Comparison of ENCODE assay signal across 17 mouse cellular contexts in the genomic region with DNA sequence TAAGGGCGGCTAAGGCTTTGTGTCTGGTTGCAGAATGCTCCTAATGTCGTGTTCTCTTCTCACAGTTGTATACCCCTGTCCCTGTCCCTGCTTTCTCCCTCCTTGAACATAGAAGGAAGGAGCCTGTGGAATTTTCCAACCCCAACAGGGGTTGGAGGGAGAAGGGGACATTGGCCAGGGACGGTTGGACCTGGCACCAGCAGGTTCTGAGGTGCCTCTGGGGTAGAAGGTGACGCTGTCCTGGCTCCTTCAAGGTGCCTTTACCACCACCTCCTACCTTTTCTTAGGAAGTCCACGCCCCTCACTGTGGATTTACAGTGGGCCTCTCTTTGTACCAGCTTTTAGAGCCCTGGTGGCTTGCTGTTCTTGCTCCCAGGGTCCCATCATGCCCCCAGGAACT. TPM values are rescaled to one million over a fixed set of nuclear protein-coding genes. Genes with fewer than 3 reads are reported as not detected.
DNase-seq lines count a peak whose midpoint lies in the region; ATAC-seq and TF ChIP-seq lines count a peak whose summit lies in the region.
"Had no signal": no experiment of that assay in that cellular context is flagged by ENCODE, and none has a peak within 500 bp of the region (broad histone marks: within the 10 kb centered on the region; RNA-seq: fewer than 3 reads in every experiment).

No protein-coding gene starts in this region.

- H3K27ac ChIP-seq in gastrocnemius, adult 2 months, result peak overlapping the region; percentile 83
- H3K27ac ChIP-seq in embryonic facial prominence, embryonic 13.5 days, result no peak overlapping the region; the same call in 1 of the 2 replicates
- H3K27ac ChIP-seq in limb, embryonic 12.5 days, result no peak overlapping the region
- H3K27ac ChIP-seq: left cerebral cortex, adult 2 months; liver, embryonic 13.5 days; neural tube, embryonic 15.5 days had no signal

- ATAC-seq in embryonic facial prominence, embryonic 13.5 days (ENCODE audit: insufficient number of reproducible peaks, insufficient read depth, low FRiP score, low TSS enrichment, low read depth), result no peak
- no peak for ATAC-seq in limb, embryonic 12.5 days (ENCODE audit: insufficient number of reproducible peaks, insufficient read depth, low FRiP score, low TSS enrichment, low read depth)

- TF ChIP-seq CTCF in gastrocnemius, adult 2 months (IDR thresholded peaks at IDR 0.05), result no peak

- 0 out of 2 replicates have a peak overlapping the region, but pooled peaks have one; percentile 52 for H3K9ac ChIP-seq in embryonic facial prominence, embryonic 13.5 days
- peak overlapping the region; percentile 23; the same call in 1 of the 2 replicates for H3K9ac ChIP-seq in limb, embryonic 12.5 days (replicated peaks)
- H3K9ac ChIP-seq: liver, embryonic 13.5 days; neural tube, embryonic 15.5 days had no signal

- H3K4me2 ChIP-seq in embryonic facial prominence, embryonic 13.5 days, result 0 out of 2 replicates have a peak overlapping the region, but pooled peaks have one; percentile 100
- peak overlapping the region; percentile 100; the same call in 1 of the 2 replicates for H3K4me2 ChIP-seq in limb, embryonic 12.5 days
- H3K4me2 ChIP-seq: liver, embryonic 13.5 days had no signal

- intact Hi-C loops in gastrocnemius, adult 2 months (cut with DNase I), result no loop called here
- intact Hi-C loops in gastrocnemius, postnatal 36 days (cut with DNase I), result no loop called here

- peaks cover 10% of the 10 kb centered on the region for H3K36me3 ChIP-seq in embryonic facial prominence, embryonic 13.5 days
- H3K36me3 ChIP-seq in limb, embryonic 12.5 days, result peaks cover 17% of the 10 kb centered on the region
- H3K36me3 ChIP-seq: G1E; neural tube, embryonic 15.5 days had no signal

- H3K4me3 ChIP-seq in gastrocnemius, adult 2 months, result no peak overlapping the region; the same call in 1 of the 2 replicates
- H3K4me3 ChIP-seq in embryonic facial prominence, embryonic 13.5 days, result no peak overlapping the region
- no peak overlapping the region for H3K4me3 ChIP-seq in limb, embryonic 12.5 days (replicated peaks)
- H3K4me3 ChIP-seq: left cerebral cortex, adult 2 months; liver, embryonic 13.5 days; neural tube, embryonic 15.5 days had no signal

- 60% methylated on average over 5 of the region's 5 CpGs for WGBS in embryonic facial prominence, embryonic 13.5 days
- 68% methylated on average over 5 of the region's 5 CpGs for whole genome bisulfite sequencing in limb, embryonic 12.5 days

- no peaks in the 10 kb centered on the region for H3K9me3 ChIP-seq in embryonic facial prominence, embryonic 13.5 days
- H3K9me3 ChIP-seq in limb, embryonic 12.5 days, result no peaks in the 10 kb centered on the region
- H3K9me3 ChIP-seq: liver, embryonic 13.5 days; neural tube, embryonic 15.5 days had no signal

- H3K27me3 ChIP-seq in embryonic facial prominence, embryonic 13.5 days, result peaks cover 20% of the 10 kb centered on the region
- H3K27me3 ChIP-seq in limb, embryonic 12.5 days, result peaks cover 18% of the 10 kb centered on the region

- no peak for DNase-seq in gastrocnemius, adult 2 months
- DNase-seq in gastrocnemius, postnatal 36 days, result no peak
- peak; percentile 62 for DNase-seq in kidney, adult 11 months
- no peak for DNase-seq in kidney, postnatal 36 days
- no peak for DNase-seq in layer of hippocampus, adult 18-20 months (ENCODE audit: low spot score in 2 of 2)
- no peak for DNase-seq in urinary bladder, postnatal 4 days (ENCODE audit: low spot score in 2 of 2)
- DNase-seq: cerebellum, adult 11 months; liver, embryonic 13.5 days; lung, postnatal 14 days; midbrain, embryonic 14.5 days; spleen, adult 18-20 months had no signal

- H3K4me1 ChIP-seq in embryonic facial prominence, embryonic 13.5 days, result peaks cover 37% of the 10 kb centered on the region
- H3K4me1 ChIP-seq in limb, embryonic 12.5 days (replicated peaks), result peaks cover 39% of the 10 kb centered on the region

RNA-seq across cellular contexts. Expression of a gene that starts 2.2 kb away (rescaled TPM):
- 10 to 100 TPM in 1 of 2 experiments, 1 to 10 TPM in 1; 8.0 to 16.5 TPM for total RNA-seq in gastrocnemius, adult 2 months (2021)
- 10 to 100 TPM in 1 of 2 experiments, 1 to 10 TPM in 1; 5.4 to 10.6 TPM for total RNA-seq in gastrocnemius, postnatal 36 days (2021)
- polyA plus RNA-seq in embryonic facial prominence, embryonic 13.5 days (2015; fragmentation: Nextera tagmentation; extraction: Ambion mirVana), result 7.5 and 10.2 TPM in 2 replicates
- polyA plus RNA-seq in limb, embryonic 12.5 days (2016; fragmentation: Nextera tagmentation; extraction: Ambion mirVana), result 14.0 and 15.5 TPM in 2 replicates
- 1 to 10 TPM; 8.7 to 9.2 TPM for total RNA-seq in layer of hippocampus, adult 18-20 months (2021)
- polyA plus RNA-seq: G1E had no signal

RNA-seq across cellular contexts. Expression of a gene that starts 10.2 kb away (rescaled TPM):
- 100 to 1,000 TPM; 494 to 503 TPM for total RNA-seq in gastrocnemius, adult 2 months (2021)
- 100 to 1,000 TPM; 382 to 407 TPM for total RNA-seq in gastrocnemius, postnatal 36 days (2021)
- polyA plus RNA-seq in embryonic facial prominence, embryonic 13.5 days (2015; fragmentation: Nextera tagmentation; extraction: Ambion mirVana), result 33.3 and 33.5 TPM in 2 replicates
- polyA plus RNA-seq in limb, embryonic 12.5 days (2016; fragmentation: Nextera tagmentation; extraction: Ambion mirVana), result 34.1 and 35.7 TPM in 2 replicates
- total RNA-seq in layer of hippocampus, adult 18-20 months (2021), result 1 to 10 TPM; 3.4 to 3.5 TPM
- total RNA-seq: granulocyte monocyte progenitor cell, adult 5-6 weeks had no signal

RNA-seq across cellular contexts. Expression of a gene that starts 16.1 kb away (rescaled TPM):
- 100 to 1,000 TPM; 413 to 433 TPM for total RNA-seq in gastrocnemius, adult 2 months (2021)
- total RNA-seq in gastrocnemius, postnatal 36 days (2021), result 100 to 1,000 TPM; 402 to 432 TPM
- polyA plus RNA-seq in embryonic facial prominence, embryonic 13.5 days (2015; fragmentation: Nextera tagmentation; extraction: Ambion mirVana), result 1,558 and 1,689 TPM in 2 replicates
- polyA plus RNA-seq in limb, embryonic 12.5 days (2016; fragmentation: Nextera tagmentation; extraction: Ambion mirVana), result 1,762 and 1,851 TPM in 2 replicates
- total RNA-seq in layer of hippocampus, adult 18-20 months (2021), result 100 to 1,000 TPM; 438 to 463 TPM

RNA-seq across cellular contexts. Expression of a gene that starts 24.1 kb away (rescaled TPM):
- 10 to 100 TPM; 47.1 to 49.6 TPM for total RNA-seq in gastrocnemius, adult 2 months (2021)
- total RNA-seq in gastrocnemius, postnatal 36 days (2021), result 10 to 100 TPM; 33.9 to 42.5 TPM
- polyA plus RNA-seq in embryonic facial prominence, embryonic 13.5 days (2015; fragmentation: Nextera tagmentation; extraction: Ambion mirVana), result 79.5 and 85.5 TPM in 2 replicates
- 92.0 and 93.5 TPM in 2 replicates for polyA plus RNA-seq in limb, embryonic 12.5 days (2016; fragmentation: Nextera tagmentation; extraction: Ambion mirVana)
- 10 to 100 TPM; 35.7 to 36.1 TPM for total RNA-seq in layer of hippocampus, adult 18-20 months (2021)

RNA-seq across cellular contexts. Expression of a gene that starts 26.7 kb away (rescaled TPM):
- not detected for total RNA-seq in gastrocnemius, adult 2 months (2021)
- not detected for total RNA-seq in gastrocnemius, postnatal 36 days (2021)
- polyA plus RNA-seq in embryonic facial prominence, embryonic 13.5 days (2015; fragmentation: Nextera tagmentation; extraction: Ambion mirVana), result 30.3 and 34.9 TPM in 2 replicates
- polyA plus RNA-seq in limb, embryonic 12.5 days (2016; fragmentation: Nextera tagmentation; extraction: Ambion mirVana), result 15.7 and 18.1 TPM in 2 replicates
- total RNA-seq in layer of hippocampus, adult 18-20 months (2021), result not detected
- total RNA-seq: G1E; granulocyte monocyte progenitor cell, adult 5-6 weeks; left cerebral cortex, adult 2 months had no signal
- polyA plus RNA-seq: G1E; midbrain, embryonic 14.5 days had no signal

Comparison
In these comparisons a context has a peak if more than half of its experiments do, and no peak if none do; other contexts are left out.
1. RNA of a gene that starts 10.2 kb away (total RNA-seq): 494 to 503 TPM in gastrocnemius, adult 2 months and 382 to 407 TPM in gastrocnemius, postnatal 36 days; 3.4 to 3.5 TPM in layer of hippocampus, adult 18-20 months; every median in the first group is over 10 times any median in the second.